Mouse (Mus musculus) liver, embryonic 14.5 days (tissue): ENCODE measurements around the gene Mtmr14. TPM values are rescaled to one million over a fixed set of nuclear protein-coding genes. Genes with fewer than 3 reads are reported as not detected.

Source experiments
- ATAC-seq: fragments of 200-750 bp; cut with Nextera tagmentation; 2 replicates; pipeline ENCODE4 v1.8.0; 2017; ENCODE audit warnings: moderate number of reproducible peaks, mild to moderate bottlenecking, moderate library complexity; ENCODE audit not compliant: insufficient read depth
- DNase-seq, 3 experiments: peaks; one replicate each; pipeline ENCODE4 v3.0.0-alpha.2; 2012 to 2013; ENCODE audit warnings: low read depth in 3 of 3, low spot score in 3 of 3
- H3K27ac ChIP-seq: fragments of 300-500 bp; sonication (generic); 2 replicates; pipeline ENCODE4 v1.5.1; 2014; ENCODE audit warnings: moderate library complexity, mild to moderate bottlenecking, control low read depth, inconsistent platforms
- H3K27me3 ChIP-seq: fragments of 300-500 bp; sonication (generic); 2 replicates; pipeline ENCODE4 v1.6.1; 2014; ENCODE audit warnings: mild to moderate bottlenecking, low read length, moderate library complexity; ENCODE audit not compliant: control insufficient read depth, insufficient read depth
- H3K36me3 ChIP-seq: fragments of 300-500 bp; sonication (generic); replicated peaks from 2 replicates; pipeline ENCODE4 v1.6.1; 2014; ENCODE audit warnings: low read depth; ENCODE audit not compliant: control insufficient read depth, insufficient read depth
- H3K4me1 ChIP-seq, 2 experiments: fragments of 200-500 bp in 1 of 2; fragments of 300-500 bp in 1 of 2; sonication (generic) in 1 of 2; replicated peaks; 2 replicates each; pipeline ENCODE4 v1.6.1; 2012 to 2014; ENCODE audit warnings: antibody characterized with exemption in 1 of 2, inconsistent platforms in 1 of 2, low read length in 1 of 2; ENCODE audit not compliant: control insufficient read depth in 2 of 2, insufficient read depth in 2 of 2
- H3K4me2 ChIP-seq: fragments of 300-500 bp; sonication (generic); 2 replicates; pipeline ENCODE4 v1.6.1; 2014; ENCODE audit warnings: low read depth, mild to moderate bottlenecking, control low read depth, moderate library complexity
- H3K4me3 ChIP-seq, 2 experiments: fragments of 200-500 bp in 1 of 2; fragments of 300-500 bp in 1 of 2; sonication (generic) in 1 of 2; 2 replicates each; pipeline ENCODE4 v1.5.1; 2012 to 2014; ENCODE audit warnings: low read depth in 2 of 2, low read length in 2 of 2, mild to moderate bottlenecking in 2 of 2, control low read depth in 1 of 2, inconsistent platforms in 1 of 2, moderate library complexity in 1 of 2; ENCODE audit not compliant: insufficient read depth in 1 of 2
- H3K9ac ChIP-seq: fragments of 300-500 bp; sonication (generic); replicated peaks from 2 replicates; pipeline ENCODE4 v1.6.1; 2014; ENCODE audit warnings: mild to moderate bottlenecking, control low read depth, moderate library complexity
- H3K9me3 ChIP-seq: fragments of 300-500 bp; sonication (generic); 2 replicates; pipeline ENCODE4 v1.6.1; 2016; ENCODE audit warnings: low read length, mixed read lengths; ENCODE audit not compliant: control insufficient read depth
- CTCF ChIP-seq: IDR thresholded peaks from 2 replicates; pipeline ENCODE4 v1.5.1; 2016; ENCODE audit warnings: antibody characterized with exemption, low read depth, control low read depth
- EP300 ChIP-seq: IDR thresholded peaks from 2 replicates; pipeline ENCODE4 v1.6.1; 2016; ENCODE audit warnings: antibody characterized with exemption, low read depth
- WGBS: fragments of 180-500 bp; shearing (Covaris S2); extraction: QIAGEN DNeasy Blood & Tissue Kit; methylation state at CpG from one replicate; pipeline ENCODE4 v1.1.7; 2014; ENCODE audit not compliant: insufficient replicate concordance; 5-methylcytosine and 5-hydroxymethylcytosine counted together
- polyA plus RNA-seq, 2 experiments: library from polyadenylated mRNA; depleted of rRNA in 1 of 2; stranded (reverse) in 1 of 2; unstranded in 1 of 2; fragments of >200 nt; fragmentation: Nextera tagmentation in 1 of 2; extraction: Ambion mirVana in 1 of 2; gene quantifications; 2 replicates each; pipeline versions ENCODE4 v1.2.1 to v1.2.3; 2012 to 2014

Gene Mtmr14
- polyA plus RNA-seq, 2 experiments: 11.6 to 16.0 TPM

DNA sequence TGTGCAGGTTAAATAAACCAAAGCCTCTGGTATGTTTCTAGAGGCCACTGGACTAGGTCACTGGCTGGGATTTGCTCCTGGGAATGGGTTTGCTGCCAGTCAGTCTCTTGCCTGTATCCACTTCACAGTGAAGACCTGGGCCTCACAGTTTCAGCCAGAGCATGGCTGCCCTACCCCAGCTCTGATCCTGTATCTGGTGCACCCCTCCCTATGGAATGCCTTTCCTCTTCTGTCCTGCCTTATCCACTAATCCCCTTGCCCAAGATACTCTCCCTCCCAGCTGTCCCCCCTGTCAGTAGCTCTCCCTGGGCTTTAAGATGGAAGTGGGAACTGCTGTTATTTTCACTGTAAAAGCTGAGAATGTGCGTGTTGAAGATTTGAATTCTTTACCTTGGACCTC, 30.3 kb downstream of the Mtmr14 start:
- no peaks in the 10 kb centered on the region for H3K9me3 ChIP-seq
- no peak overlapping the region for H3K4me3 ChIP-seq
- peaks cover 15% of the 10 kb centered on the region for H3K36me3 ChIP-seq
- H3K4me2 ChIP-seq: no peak overlapping the region
- no peak overlapping the region for H3K9ac ChIP-seq
- TF ChIP-seq EP300 (no peak), CTCF (no peak)
- no peaks in the 10 kb centered on the region for H3K4me1 ChIP-seq
- DNase-seq: no peak
- ATAC-seq: no peak
- WGBS: 79% methylated on average over 1 of the region's 1 CpGs
- no peaks in the 10 kb centered on the region for H3K27me3 ChIP-seq
- H3K27ac ChIP-seq: no peak overlapping the region

- no peak for TF ChIP-seq EP300
- no peak for TF ChIP-seq CTCF
- Histone ChIP-seq H3K9ac (no peak overlapping the region), H3K9me3 (no peaks in the 10 kb centered on the region), H3K4me1 (no peaks in the 10 kb centered on the region), H3K4me3 (no peak overlapping the region), H3K27ac (no peak overlapping the region), H3K36me3 (peaks cover 6% of the 10 kb centered on the region; the same call in 1 of the 2 replicates), H3K27me3 (no peaks in the 10 kb centered on the region), H3K4me2 (no peak overlapping the region)
- no peak for ATAC-seq
- no peak for DNase-seq
- 62% methylated on average over 3 of the region's 3 CpGs for WGBS
Observed at GRCm38 (mm10) chr6:113272365-113272764, 34.7 kb downstream of the Mtmr14 start.

DNA sequence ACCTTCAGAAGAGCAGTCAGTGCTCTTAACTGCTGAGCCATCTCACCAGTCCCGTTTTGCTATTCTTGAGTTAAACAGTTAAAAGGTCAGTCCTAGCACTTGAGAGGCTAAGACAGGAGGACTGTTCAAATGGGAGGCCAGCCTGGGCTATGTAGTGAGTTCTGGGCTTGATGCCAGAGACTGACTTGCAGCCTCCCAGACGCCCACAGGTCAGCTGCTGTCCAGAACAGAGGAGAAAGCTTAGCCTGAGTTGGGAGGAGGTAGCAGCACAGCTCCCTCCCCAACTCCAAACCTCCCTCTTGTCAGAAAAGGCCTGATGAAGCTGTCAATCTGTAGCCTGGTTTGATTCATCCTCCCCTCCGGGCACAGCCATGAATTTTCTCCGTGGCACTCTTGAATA, 39.2 kb downstream of the Mtmr14 start:
- ATAC-seq (no peak), DNase-seq (no peak)
- H3K9ac ChIP-seq: no peak overlapping the region
- H3K9me3 ChIP-seq: no peaks in the 10 kb centered on the region
- H3K36me3 ChIP-seq: no peaks in the 10 kb centered on the region
- H3K4me3 ChIP-seq: no peak overlapping the region
- no peak for TF ChIP-seq CTCF
- TF ChIP-seq EP300: no peak
- no peak overlapping the region for H3K27ac ChIP-seq
- H3K4me1 ChIP-seq: no peaks in the 10 kb centered on the region
- H3K27me3 ChIP-seq: no peaks in the 10 kb centered on the region; the same call in 1 of the 2 replicates
- H3K4me2 ChIP-seq: no peak overlapping the region
- WGBS: 64% methylated on average over 4 of the region's 4 CpGs

GRCm38 (mm10) chr6:113281676-113282075, 44.0 kb downstream of the Mtmr14 start:
- no peak overlapping the region for H3K9ac ChIP-seq
- TF ChIP-seq CTCF (no peak), EP300 (no peak)
- H3K36me3 ChIP-seq: no peaks in the 10 kb centered on the region
- H3K27me3 ChIP-seq: peaks cover 26% of the 10 kb centered on the region
- H3K4me3 ChIP-seq: no peak overlapping the region
- H3K27ac ChIP-seq: no peak overlapping the region
- no peak for DNase-seq
- no peak overlapping the region for H3K4me2 ChIP-seq
- H3K4me1 ChIP-seq: no peaks in the 10 kb centered on the region
- ATAC-seq: no peak
- H3K9me3 ChIP-seq: no peaks in the 10 kb centered on the region
- whole genome bisulfite sequencing: 57% methylated on average over 6 of the region's 6 CpGs

GRCm38 (mm10) chr6:113282101-113282802, 44.6 kb downstream of the Mtmr14 start, which contains the start of gene Cpne9:
Cpne9 (plus strand) TSS chr6:113282307.
- Histone ChIP-seq H3K4me2 (no peak within 1 kb of the TSS), H3K27me3 (peaks cover 26% of the 10 kb centered on the region), H3K4me3 (no peak within 1 kb of the TSS), H3K36me3 (no peaks in the 10 kb centered on the region), H3K9me3 (no peaks in the 10 kb centered on the region), H3K27ac (no peak within 1 kb of the TSS), H3K4me1 (no peaks in the 10 kb centered on the region), H3K9ac (no peak within 1 kb of the TSS)
- WGBS: 2% methylated on average over 37 of the region's 37 CpGs
- ATAC-seq: no peak
- peak in 1 of 3 experiments; percentile 29 for DNase-seq
- TF ChIP-seq CTCF (no peak), EP300 (no peak)
